Mouse (Mus musculus) G1E (cell line): ENCODE results near the gene Sugct. TPM values are rescaled to one million over a fixed set of nuclear protein-coding genes. Genes with fewer than 3 reads are reported as not detected.

Experiments
- ATAC-seq: 2 replicates; pipeline ENCODE4 v1.8.0; 2016; ENCODE audit warnings: mild to moderate bottlenecking; ENCODE audit not compliant: insufficient number of reproducible peaks, poor library complexity, low FRiP score, severe bottlenecking; ENCODE audit errors: extremely low read depth
- DNase-seq: peaks from one replicate; pipeline ENCODE4 v3.0.0; 2012; ENCODE audit warnings: low spot score
- H3K27me3 ChIP-seq: 2 replicates; pipeline ENCODE4 v1.6.1; 2012; ENCODE audit warnings: mild to moderate bottlenecking, low read length, inconsistent platforms; ENCODE audit not compliant: insufficient read depth
- H3K36me3 ChIP-seq: replicated peaks from 2 replicates; pipeline ENCODE3; 2012; ENCODE audit warnings: mild to moderate bottlenecking, inconsistent platforms
- H3K4me1 ChIP-seq: 2 replicates; pipeline ENCODE4 v1.6.1; 2012; ENCODE audit warnings: low read depth, low read length, inconsistent platforms, mixed read lengths; ENCODE audit not compliant: insufficient read depth
- H3K4me3 ChIP-seq: 2 replicates; pipeline ENCODE4 v1.5.1; 2012; ENCODE audit warnings: low read depth, mild to moderate bottlenecking, inconsistent platforms, low read length, moderate library complexity, mixed read lengths
- H3K9me3 ChIP-seq: replicated peaks from 2 replicates; pipeline ENCODE4 v1.6.1; 2012; ENCODE audit warnings: inconsistent platforms
- CTCF ChIP-seq: IDR thresholded peaks from 2 replicates; pipeline ENCODE4 v1.5.1; 2012; ENCODE audit warnings: low read depth, low read length, inconsistent platforms, mixed read lengths
- GATA1 ChIP-seq: IDR thresholded peaks from 2 replicates; pipeline ENCODE4 v1.6.1; 2012; ENCODE audit warnings: borderline replicate concordance, low read length, inconsistent platforms, mixed read lengths
- GATA2 ChIP-seq: IDR thresholded peaks from 2 replicates; pipeline ENCODE4 v1.6.1; 2012; ENCODE audit warnings: low read depth, low read length, inconsistent platforms, borderline replicate concordance
- POLR2AphosphoS5 ChIP-seq: IDR thresholded peaks from 2 replicates; pipeline ENCODE4 v1.6.1; 2012; ENCODE audit warnings: low read depth, low read length, inconsistent platforms; ENCODE audit not compliant: insufficient replicate concordance
- TAL1 ChIP-seq: conservative IDR thresholded peaks from 2 replicates; pipeline ENCODE4 v1.6.1; 2012; ENCODE audit warnings: low read depth, low read length, inconsistent platforms, mixed read lengths
- polyA plus RNA-seq: library from polyadenylated mRNA; stranded (reverse); fragments of >175 nt; gene quantifications from 2 replicates; pipeline ENCODE4 v1.2.3, GENCODE M21; 2012
- total RNA-seq, 2 experiments: library from RNA; stranded (forward) in 1 of 2; stranded (reverse) in 1 of 2; fragments of 200-1000 nt in 1 of 2; fragments of >200 nt in 1 of 2; fragmentation: Nextera tagmentation in 1 of 2; gene quantifications; 2 replicates each; pipeline ENCODE4 v1.2.3; 2014 to 2017

The Sugct gene
- total and polyA plus RNA-seq, 3 experiments: 1.1 to 4.8 (median 1.8) TPM

GRCm38 (mm10) chr13:17420557-17420956 is 274.8 kb downstream of the Sugct start:
- Histone ChIP-seq H3K27me3 (no peaks in the 10 kb centered on the region), H3K4me1 (no peaks in the 10 kb centered on the region), H3K4me3 (no peak overlapping the region), H3K36me3 (no peaks in the 10 kb centered on the region), H3K9me3 (no peaks in the 10 kb centered on the region)
- TF ChIP-seq TAL1: no peak
- TF ChIP-seq CTCF: no peak
- TF ChIP-seq POLR2AphosphoS5: no peak
- TF ChIP-seq GATA2: no peak
- TF ChIP-seq GATA1: no peak
- DNase-seq: no peak
- ATAC-seq: no peak

GRCm38 (mm10) chr13:17342836-17343235 is 352.5 kb downstream of the Sugct start:
- no peaks in the 10 kb centered on the region for H3K36me3 ChIP-seq
- no peaks in the 10 kb centered on the region for H3K4me1 ChIP-seq
- ATAC-seq (no peak), DNase-seq (no peak)
- TF ChIP-seq TAL1: no peak
- TF ChIP-seq GATA2: no peak
- TF ChIP-seq CTCF: no peak
- no peak for TF ChIP-seq GATA1
- TF ChIP-seq POLR2AphosphoS5: no peak
- no peak overlapping the region for H3K4me3 ChIP-seq
- no peaks in the 10 kb centered on the region for H3K27me3 ChIP-seq
- H3K9me3 ChIP-seq: no peaks in the 10 kb centered on the region

- Histone ChIP-seq H3K4me1 (no peaks in the 10 kb centered on the region), H3K27me3 (0 out of 2 replicates have a peak, but pooled peaks cover 2% of the 10 kb centered on the region), H3K4me3 (no peak overlapping the region), H3K36me3 (no peaks in the 10 kb centered on the region), H3K9me3 (no peaks in the 10 kb centered on the region)
- DNase-seq (no peak), ATAC-seq (no peak)
- TF ChIP-seq GATA2 (no peak), CTCF (no peak), TAL1 (no peak), GATA1 (no peak), POLR2AphosphoS5 (no peak)
Measured at GRCm38 (mm10) chr13:17335885-17336540, 359.3 kb downstream of the Sugct start.

GRCm38 (mm10) chr13:17326863-17327262 is 368.5 kb downstream of the Sugct start:
- Histone ChIP-seq H3K9me3 (no peaks in the 10 kb centered on the region), H3K36me3 (no peaks in the 10 kb centered on the region), H3K4me1 (no peaks in the 10 kb centered on the region), H3K4me3 (no peak overlapping the region), H3K27me3 (no peaks in the 10 kb centered on the region; the same call in 1 of the 2 replicates)
- ATAC-seq: no peak
- DNase-seq: no peak
- TF ChIP-seq GATA1 (no peak), POLR2AphosphoS5 (no peak), CTCF (no peak), TAL1 (no peak), GATA2 (no peak)

GRCm38 (mm10) chr13:17301590-17301989 is 393.8 kb downstream of the Sugct start:
- no peak for TF ChIP-seq CTCF
- ATAC-seq (no peak), DNase-seq (no peak)
- no peaks in the 10 kb centered on the region for H3K27me3 ChIP-seq
- no peaks in the 10 kb centered on the region for H3K36me3 ChIP-seq
- no peaks in the 10 kb centered on the region for H3K4me1 ChIP-seq
- no peak overlapping the region for H3K4me3 ChIP-seq
- H3K9me3 ChIP-seq: no peaks in the 10 kb centered on the region

- TF ChIP-seq GATA2 (no peak), GATA1 (no peak), CTCF (no peak), POLR2AphosphoS5 (no peak), TAL1 (no peak)
- Histone ChIP-seq H3K9me3 (no peaks in the 10 kb centered on the region), H3K4me1 (no peaks in the 10 kb centered on the region), H3K27me3 (peaks cover 5% of the 10 kb centered on the region; the same call in 1 of the 2 replicates), H3K36me3 (no peaks in the 10 kb centered on the region), H3K4me3 (no peak overlapping the region)
- DNase-seq (no peak), ATAC-seq (no peak)
Measured at GRCm38 (mm10) chr13:17297462-17298005, 397.8 kb downstream of the Sugct start.
